8 mouse cellular contexts compared by ENCODE assay signal in the genomic region with DNA sequence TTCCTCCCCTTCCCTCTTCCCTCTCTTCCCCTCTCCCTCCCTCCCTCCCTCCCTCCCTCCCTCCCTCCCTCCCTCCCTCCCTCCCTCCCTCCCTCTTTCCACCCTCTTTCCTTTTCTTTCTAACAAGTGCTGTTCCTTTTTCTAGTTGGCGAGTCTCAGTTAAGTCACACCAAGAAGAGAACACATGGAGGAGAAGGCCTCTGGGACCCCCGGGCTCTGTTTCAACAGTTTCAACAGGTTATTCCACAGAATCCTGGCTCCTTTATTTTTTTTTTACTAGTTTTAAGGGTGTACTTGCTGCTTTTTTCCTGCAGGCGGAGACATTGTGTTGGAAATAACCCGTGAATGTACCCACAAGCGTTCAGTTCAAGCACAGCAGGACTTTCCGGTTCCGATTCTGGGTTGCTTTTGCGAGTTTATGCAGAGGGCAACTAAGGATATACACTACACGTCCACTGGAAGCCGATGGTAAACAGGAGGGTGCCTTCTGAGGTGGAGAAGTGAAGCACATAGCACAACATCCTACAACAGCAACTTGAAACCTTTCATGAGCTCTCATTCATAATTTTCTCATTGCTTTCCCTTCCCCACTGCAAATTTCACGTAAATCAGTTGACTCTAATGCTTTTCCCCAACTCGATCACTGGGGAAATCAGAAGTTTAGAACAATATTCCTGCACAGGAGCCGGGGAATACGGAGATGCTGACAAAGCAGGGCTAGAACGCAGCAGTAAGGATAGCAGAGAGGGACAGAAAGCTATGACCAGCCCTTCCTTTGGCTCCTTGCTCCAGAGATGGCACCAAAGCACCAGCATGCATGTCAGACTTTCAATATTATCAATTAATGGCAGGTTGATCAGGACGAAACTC. TPM values are rescaled to one million over a fixed set of nuclear protein-coding genes. Genes with fewer than 3 reads are reported as not detected.
DNase-seq lines count a peak whose midpoint lies in the region; ATAC-seq and TF ChIP-seq lines count a peak whose summit lies in the region.

No protein-coding gene starts in this region.

- dilution Hi-C loops in CH12.LX (cut with MboI; ENCODE audit: extremely low pct_ligation_motif_present, extremely low pct_unique_long_range_greater_than_20kb, low sequenced_read_pairs): no loop called here

- peak; percentile 88 to 96 for TF ChIP-seq CTCF in CH12.LX (conservative IDR thresholded peaks at IDR 0.05 in 1 of 2, IDR thresholded peaks at IDR 0.05 in 1 of 2; ENCODE audit: low read depth in 2 of 2, low read length in 2 of 2)

- H3K9me3 ChIP-seq in CH12.LX (replicated peaks; ENCODE audit: low read length): peaks cover 2% of the 10 kb centered on the region
- H3K9me3 ChIP-seq in forebrain, embryonic 13.5 days (replicated peaks): no peaks in the 10 kb centered on the region
- H3K9me3 ChIP-seq in liver, embryonic 16.5 days (replicated peaks; ENCODE audit: control insufficient read depth, low read length): no peaks in the 10 kb centered on the region
- no peaks in the 10 kb centered on the region for H3K9me3 ChIP-seq in neural tube, embryonic 12.5 days

- ATAC-seq in forebrain, embryonic 13.5 days: peak; percentile 85
- no peak; the same call in 1 of the 2 replicates for ATAC-seq in liver, embryonic 16.5 days (ENCODE audit: low read depth)
- ATAC-seq in neural tube, embryonic 12.5 days (ENCODE audit: low FRiP score, low read depth): peak; percentile 87

- peak; percentile 99 for TF ChIP-seq RAD21 in CH12.LX (IDR thresholded peaks at IDR 0.05; ENCODE audit: low read depth, low read length)

- DNase-seq in CH12.LX (ENCODE audit: extremely low read depth): peak; percentile 84
- DNase-seq in c-Kit-positive CD71-negative TER-119-negative erythroid progenitor cells, embryonic 14.5 days (ENCODE audit: low read depth): peak; percentile 43
- DNase-seq in heart, postnatal 14 days: peak; percentile 36 to 56
- DNase-seq in kidney, postnatal 4 days: peak; percentile 66 to 76
- peak; percentile 49 for DNase-seq in testis, postnatal 10 days (ENCODE audit: low spot score)

- H3K27ac ChIP-seq in CH12.LX (ENCODE audit: insufficient read depth, low read depth): peak overlapping the region; percentile 36; the same call in 1 of the 2 replicates
- H3K27ac ChIP-seq in forebrain, embryonic 13.5 days: no peak overlapping the region
- no peak overlapping the region for H3K27ac ChIP-seq in liver, embryonic 16.5 days (ENCODE audit: low read length)
- H3K27ac ChIP-seq in neural tube, embryonic 12.5 days: no peak overlapping the region

- H3K4me1 ChIP-seq in CH12.LX (ENCODE audit: control insufficient read depth in 1 of 2, insufficient read depth in 2 of 2): peaks cover 0 to 2% of the 10 kb centered on the region in 2 experiments; a peak in 1 of 4 replicates
- no peaks in the 10 kb centered on the region; the same call in 1 of the 2 replicates for H3K4me1 ChIP-seq in forebrain, embryonic 13.5 days
- no peaks in the 10 kb centered on the region for H3K4me1 ChIP-seq in liver, embryonic 16.5 days (ENCODE audit: control insufficient read depth, low read depth, low read length)
- no peaks in the 10 kb centered on the region for H3K4me1 ChIP-seq in neural tube, embryonic 12.5 days

- peak overlapping the region; percentile 84 for H3K9ac ChIP-seq in CH12.LX (ENCODE audit: insufficient read depth, low read depth)
- peak overlapping the region; percentile 66 for H3K9ac ChIP-seq in forebrain, embryonic 13.5 days
- H3K9ac ChIP-seq in liver, embryonic 16.5 days (ENCODE audit: low read depth, low read length): peak overlapping the region; percentile 0; the same call in 1 of the 2 replicates
- H3K9ac ChIP-seq in neural tube, embryonic 12.5 days: peak overlapping the region; percentile 56

- no peaks in the 10 kb centered on the region for H3K36me3 ChIP-seq in CH12.LX (replicated peaks in 1 of 2; ENCODE audit: control insufficient read depth in 1 of 2, insufficient read depth in 1 of 2, low read length in 1 of 2)
- no peaks in the 10 kb centered on the region for H3K36me3 ChIP-seq in forebrain, embryonic 13.5 days (ENCODE audit: poor library complexity, severe bottlenecking)
- H3K36me3 ChIP-seq in liver, embryonic 16.5 days (ENCODE audit: control insufficient read depth, insufficient read depth): no peaks in the 10 kb centered on the region
- no peaks in the 10 kb centered on the region for H3K36me3 ChIP-seq in neural tube, embryonic 12.5 days

- peak overlapping the region; percentile 97 for H3K4me2 ChIP-seq in CH12.LX (ENCODE audit: insufficient read depth, low read depth, poor library complexity, severe bottlenecking)
- H3K4me2 ChIP-seq in forebrain, embryonic 13.5 days: peak overlapping the region; percentile 67
- H3K4me2 ChIP-seq in liver, embryonic 16.5 days (ENCODE audit: low read depth, low read length): peak overlapping the region; percentile 55
- peak overlapping the region; percentile 70 for H3K4me2 ChIP-seq in neural tube, embryonic 12.5 days (replicated peaks)

- in situ Hi-C loops in CH12.LX (cut with MboI; ENCODE audit: low pct_ligation_motif_present, low pct_unique_long_range_greater_than_20kb, low sequenced_read_pairs): no loop called here

- H3K79me2 ChIP-seq in CH12.LX (replicated peaks; ENCODE audit: control insufficient read depth, extremely low read depth, insufficient read depth, poor library complexity, severe bottlenecking): no peaks in the 10 kb centered on the region

- no peak for TF ChIP-seq POLR2A in CH12.LX (IDR thresholded peaks at IDR 0.05; ENCODE audit: low read depth, low read length)

- intact Hi-C loops in heart, postnatal 14 days (cut with DNase I): loop anchor here (2.0 to 5.0 kb wide), 3 partner anchors 73 to 303 kb away; a partner anchor contains a TSS

- 2% methylated on average over 16 of the region's 16 CpGs for WGBS in forebrain, embryonic 13.5 days
- 1% methylated on average over 15 of the region's 16 CpGs for WGBS in liver, embryonic 16.5 days (ENCODE audit: insufficient replicate concordance)
- 2% methylated on average over 15 of the region's 16 CpGs for WGBS in neural tube, embryonic 12.5 days

- peak overlapping the region; percentile 61 to 78 (median 74) for H3K4me3 ChIP-seq in CH12.LX (replicated peaks in 1 of 3; ENCODE audit: low read depth in 2 of 3, low read length in 2 of 3, poor library complexity in 1 of 3)
- H3K4me3 ChIP-seq in forebrain, embryonic 13.5 days: peak overlapping the region; percentile 43
- H3K4me3 ChIP-seq in liver, embryonic 16.5 days (ENCODE audit: low read depth, low read length): peak overlapping the region; percentile 43
- peak overlapping the region; percentile 37 for H3K4me3 ChIP-seq in neural tube, embryonic 12.5 days

- no peak for TF ChIP-seq EP300 in CH12.LX (IDR thresholded peaks at IDR 0.05; ENCODE audit: low read length)

- H3K27me3 ChIP-seq in CH12.LX (replicated peaks): no peaks in the 10 kb centered on the region
- no peaks in the 10 kb centered on the region for H3K27me3 ChIP-seq in forebrain, embryonic 13.5 days
- H3K27me3 ChIP-seq in liver, embryonic 16.5 days (ENCODE audit: control insufficient read depth, insufficient read depth, low read depth, low read length): no peaks in the 10 kb centered on the region
- no peaks in the 10 kb centered on the region for H3K27me3 ChIP-seq in neural tube, embryonic 12.5 days (replicated peaks)

TF ChIP-seq in CH12.LX, 34 proteins besides CTCF, POLR2A, EP300 and RAD21 (continues in another document):
- TF ChIP-seq ETS1 (conservative IDR thresholded peaks at IDR 0.05; ENCODE audit: low read depth, low read length) (no peak), RCOR1 (conservative IDR thresholded peaks at IDR 0.05; ENCODE audit: low read depth, low read length) (no peak), NRF1 (IDR thresholded peaks at IDR 0.05; ENCODE audit: low read depth, low read length) (no peak), HCFC1 (IDR thresholded peaks at IDR 0.05; ENCODE audit: low read depth, low read length) (no peak), ELF1 (IDR thresholded peaks at IDR 0.05; ENCODE audit: low read depth, low read length) (no peak), MAFK (IDR thresholded peaks at IDR 0.05; ENCODE audit: insufficient replicate concordance, low read length) (peak; percentile 70), USF1 (IDR thresholded peaks at IDR 0.05; ENCODE audit: low read depth, low read length) (no peak), MYC (IDR thresholded peaks at IDR 0.05; ENCODE audit: low read depth, low read length) (peak; percentile 21; the same call in 1 of the 2 replicates), ZNF384 (IDR thresholded peaks at IDR 0.05; ENCODE audit: low read depth, low read length) (peak; percentile 95), JUN (IDR thresholded peaks at IDR 0.05; ENCODE audit: insufficient read depth, low read depth, low read length) (no peak), MXI1 (IDR thresholded peaks at IDR 0.05; ENCODE audit: low read depth, low read length) (peak; percentile 30; the same call in 1 of the 2 replicates), IRF4 (IDR thresholded peaks at IDR 0.05; ENCODE audit: low read depth, low read length) (0 out of 2 replicates have a peak, but pooled peaks have one; percentile 49)

RNA-seq across cellular contexts. Expression of a gene that starts 16.7 kb away (rescaled TPM):
- total RNA-seq in CH12.LX (2012; rRNA removed) (19.2 and 21.2 TPM in 2 replicates), CH12.LX (2014; rRNA removed) (15.6 and 16.4 TPM in 2 replicates)
- polyA plus RNA-seq in CH12.LX (2012; ENCODE audit: insufficient read length, low read depth): 28.7 and 30.5 TPM in 2 replicates
- 16.9 and 20.0 TPM in 2 replicates for polyA plus RNA-seq in forebrain, embryonic 13.5 days (2015; fragmentation: Nextera tagmentation; extraction: Ambion mirVana)
- total RNA-seq in heart, postnatal 14 days (2021): 1 to 10 TPM; 7.6 to 9.7 TPM
- 2.0 and 2.2 TPM in 2 replicates for polyA plus RNA-seq in liver, embryonic 16.5 days (2015; fragmentation: Nextera tagmentation; extraction: Ambion mirVana)
- 58.4 and 63.3 TPM in 2 replicates for polyA plus RNA-seq in neural tube, embryonic 12.5 days (2016; fragmentation: Nextera tagmentation; extraction: Ambion mirVana)

RNA-seq across cellular contexts. Expression of a gene that starts 27.6 kb away (rescaled TPM):
- total RNA-seq in CH12.LX (2012; rRNA removed) (47.6 and 53.6 TPM in 2 replicates), CH12.LX (2014; rRNA removed) (92.6 and 110 TPM in 2 replicates)
- polyA plus RNA-seq in CH12.LX (2012; ENCODE audit: insufficient read length, low read depth): 102 and 103 TPM in 2 replicates
- 12.4 and 13.4 TPM in 2 replicates for polyA plus RNA-seq in forebrain, embryonic 13.5 days (2015; fragmentation: Nextera tagmentation; extraction: Ambion mirVana)
- total RNA-seq in heart, postnatal 14 days (2021): 1 to 10 TPM; 5.8 to 7.3 TPM
- polyA plus RNA-seq in liver, embryonic 16.5 days (2015; fragmentation: Nextera tagmentation; extraction: Ambion mirVana): 21.7 and 26.0 TPM in 2 replicates
- polyA plus RNA-seq in neural tube, embryonic 12.5 days (2016; fragmentation: Nextera tagmentation; extraction: Ambion mirVana): 13.3 and 15.7 TPM in 2 replicates

RNA-seq across cellular contexts. Expression of a gene that starts 57.3 kb away (rescaled TPM):
- total RNA-seq in CH12.LX (2012; rRNA removed): 43.8 and 53.6 TPM in 2 replicates
- total RNA-seq in CH12.LX (2014; rRNA removed): 67.0 and 68.0 TPM in 2 replicates
- 241 and 270 TPM in 2 replicates for polyA plus RNA-seq in CH12.LX (2012; ENCODE audit: insufficient read length, low read depth)
- polyA plus RNA-seq in forebrain, embryonic 13.5 days (2015; fragmentation: Nextera tagmentation; extraction: Ambion mirVana): 0.30 and 0.48 TPM in 2 replicates
- total RNA-seq in heart, postnatal 14 days (2021): 1 to 10 TPM; 6.6 to 7.1 TPM
- polyA plus RNA-seq in liver, embryonic 16.5 days (2015; fragmentation: Nextera tagmentation; extraction: Ambion mirVana): 2.3 and 2.5 TPM in 2 replicates
- polyA plus RNA-seq in neural tube, embryonic 12.5 days (2016; fragmentation: Nextera tagmentation; extraction: Ambion mirVana): 0.76 and 1.1 TPM in 2 replicates

Comparison
In these comparisons a context has a peak if more than half of its experiments do, and no peak if none do; other contexts are left out.
1. H3K9ac ChIP-seq: peak in every context shown above with its lines; median percentile 84 in CH12.LX; 66 in forebrain, embryonic 13.5 days; 56 in neural tube, embryonic 12.5 days; 0 in liver, embryonic 16.5 days.
2. RNA of a gene that starts 57.3 kb away (polyA plus RNA-seq): 241 to 270 TPM in CH12.LX; 2.3 to 2.5 TPM in liver, embryonic 16.5 days, 0.76 to 1.1 TPM in neural tube, embryonic 12.5 days and 0.30 to 0.48 TPM in forebrain, embryonic 13.5 days; every median in the first group is over 10 times any median in the second.
3. Peak in every context shown above with its lines, with median percentiles within 50 percentile points of each other: DNase-seq, H3K4me2 ChIP-seq and H3K4me3 ChIP-seq.